Comparison of ENCODE assay signal across 8 mouse cellular contexts in genomic region chr6:122391725-122392667, GRCm38 (mm10). TPM values are rescaled to one million over a fixed set of nuclear protein-coding genes. Genes with fewer than 3 reads are reported as not detected.
A peak's percentile ranks its signal among the peaks of the same experiment; 100 is the strongest.
DNase-seq lines count a peak whose midpoint lies in the region; ATAC-seq lines count a peak whose summit lies in the region.

No protein-coding gene starts in this region.

- peak; percentile 83 for DNase-seq in adrenal gland, postnatal 10 days
- DNase-seq in embryo, embryonic 9.5 days (ENCODE audit: extremely low spot score): peak; percentile 81
- DNase-seq in gastrocnemius, postnatal 4 days (ENCODE audit: low spot score in 2 of 2): peak; percentile 51 to 58
- DNase-seq in left cerebral cortex, postnatal 14 days (ENCODE audit: low spot score in 2 of 2): peak; percentile 77 to 85
- peak; percentile 43 to 70 for DNase-seq in right cerebral cortex, postnatal 36 days (ENCODE audit: low spot score in 2 of 2)

- H3K4me1 ChIP-seq in intestine, embryonic 16.5 days (ENCODE audit: control insufficient read depth, insufficient read depth, low read length): peaks cover 4% of the 10 kb centered on the region; the same call in 1 of the 2 replicates

- ATAC-seq in intestine, embryonic 16.5 days: peak; percentile 67
- peak; percentile 31; the same call in 1 of the 2 replicates for ATAC-seq in megakaryocyte-erythroid progenitor cell, adult 5-6 weeks (replicated peaks; ENCODE audit: low FRiP score, low TSS enrichment, poor library complexity, severe bottlenecking)
- no peak for ATAC-seq in inflammation-experienced regulatory T-cells, adult 6 months

- no peaks in the 10 kb centered on the region for H3K9me3 ChIP-seq in intestine, embryonic 16.5 days (ENCODE audit: control insufficient read depth, low read length)

- no peak overlapping the region for H3K9ac ChIP-seq in intestine, embryonic 16.5 days (ENCODE audit: low read depth, low read length)

- intact Hi-C loops in left cerebral cortex, postnatal 14 days (cut with DNase I): loop anchor here (2.0 to 10.0 kb wide), 3 partner anchors 51 to 837 kb away; partner anchors contain the start of gene Phc1

- no peak overlapping the region for H3K27ac ChIP-seq in intestine, embryonic 16.5 days (ENCODE audit: low read length)

- H3K27me3 ChIP-seq in intestine, embryonic 16.5 days (replicated peaks; ENCODE audit: control insufficient read depth, insufficient read depth, low read length): no peaks in the 10 kb centered on the region

- WGBS in intestine, embryonic 16.5 days: 35% methylated on average over 29 of the region's 29 CpGs

- no peak overlapping the region for H3K4me2 ChIP-seq in intestine, embryonic 16.5 days (ENCODE audit: low read depth, low read length)

- H3K36me3 ChIP-seq in intestine, embryonic 16.5 days (ENCODE audit: control insufficient read depth, insufficient read depth, low read length): no peaks in the 10 kb centered on the region

- H3K4me3 ChIP-seq in intestine, embryonic 16.5 days (ENCODE audit: low read length): no peak overlapping the region

RNA-seq across cellular contexts. Expression of gene Phc1, which starts 51.6 kb away (rescaled TPM):
- total RNA-seq in adrenal gland, postnatal 10 days (2021): 10 to 100 TPM; 24.3 to 29.1 TPM
- total RNA-seq in gastrocnemius, postnatal 4 days (2021): 10 to 100 TPM; 24.3 to 24.8 TPM
- 7.2 and 7.4 TPM in 2 replicates for polyA plus RNA-seq in intestine, embryonic 16.5 days (2015; fragmentation: Nextera tagmentation; extraction: Ambion mirVana)
- total RNA-seq in left cerebral cortex, postnatal 14 days (2021): 10 to 100 TPM; 57.8 to 59.3 TPM
- total RNA-seq in megakaryocyte-erythroid progenitor cell, adult 5-6 weeks (2014; fragmentation: Nextera tagmentation): 22.4 and 38.2 TPM in 2 replicates
- 11.7 and 15.7 TPM in 2 replicates for total RNA-seq in megakaryocyte-erythroid progenitor cell, adult 5-6 weeks (2017)
- 1 to 10 TPM; 6.3 to 7.6 (median 6.7) TPM for polyA plus RNA-seq in inflammation-experienced regulatory T-cells, adult 6 months (2017; shearing (Covaris generic))
